18 mouse cellular contexts compared by ENCODE assay signal in the genomic region with DNA sequence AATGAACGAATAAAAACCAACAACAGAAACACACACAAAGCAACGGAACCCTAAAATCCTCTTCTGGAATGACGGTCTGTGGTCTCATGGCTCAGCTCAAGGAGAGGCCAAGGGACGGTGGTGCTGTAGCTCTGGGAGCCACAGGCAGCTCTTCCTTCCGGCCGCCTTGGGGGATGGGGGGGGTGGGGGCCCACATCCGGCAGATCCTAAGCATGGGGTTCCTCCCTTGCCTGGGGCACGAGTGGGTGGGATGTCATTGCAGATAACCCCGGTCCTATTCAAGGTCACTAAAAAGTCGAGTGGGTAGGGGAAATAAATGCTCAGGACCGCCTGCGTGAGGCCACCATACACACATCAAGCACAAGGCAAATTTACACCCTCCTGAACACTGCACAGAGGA. TPM values are rescaled to one million over a fixed set of nuclear protein-coding genes. Genes with fewer than 3 reads are reported as not detected.
DNase-seq lines count a peak whose midpoint lies in the region; ATAC-seq lines count a peak whose summit lies in the region.
"Had no signal": no experiment of that assay in that cellular context is flagged by ENCODE, and none has a peak within 500 bp of the region (broad histone marks: within the 10 kb centered on the region; RNA-seq: fewer than 3 reads in every experiment).

No protein-coding gene starts in this region.

- H3K36me3 ChIP-seq in lung, embryonic 15.5 days: no peaks in the 10 kb centered on the region
- H3K36me3 ChIP-seq in limb, embryonic 10.5 days: peaks cover 4% of the 10 kb centered on the region
- H3K36me3 ChIP-seq: forebrain, embryonic 12.5 days; G1E; limb, embryonic 15.5 days had no signal

- H3K4me1 ChIP-seq in lung, embryonic 15.5 days: peaks cover 81% of the 10 kb centered on the region
- peaks cover 93% of the 10 kb centered on the region for H3K4me1 ChIP-seq in limb, embryonic 10.5 days

- WGBS in lung, embryonic 15.5 days: 39% methylated on average over 12 of the region's 12 CpGs
- WGBS in limb, embryonic 10.5 days: 60% methylated on average over 12 of the region's 12 CpGs

- no peaks in the 10 kb centered on the region for H3K9me3 ChIP-seq in lung, embryonic 15.5 days
- no peaks in the 10 kb centered on the region for H3K9me3 ChIP-seq in limb, embryonic 10.5 days (replicated peaks)
- H3K9me3 ChIP-seq: forebrain, embryonic 12.5 days; G1E; limb, embryonic 15.5 days had no signal

- H3K27ac ChIP-seq in lung, embryonic 15.5 days: peak overlapping the region; percentile 87
- 0 out of 2 replicates have a peak overlapping the region, but pooled peaks have one; percentile 78 for H3K27ac ChIP-seq in limb, embryonic 10.5 days
- H3K27ac ChIP-seq: forebrain, embryonic 12.5 days; limb, embryonic 15.5 days had no signal

- no peak overlapping the region for H3K4me3 ChIP-seq in lung, embryonic 15.5 days
- H3K4me3 ChIP-seq in limb, embryonic 10.5 days: no peak overlapping the region
- H3K4me3 ChIP-seq: forebrain, embryonic 12.5 days; limb, embryonic 15.5 days had no signal

- intact Hi-C loops in left cerebral cortex, postnatal 36 days (cut with DNase I): no loop called here

- H3K9ac ChIP-seq in lung, embryonic 15.5 days: no peak overlapping the region
- H3K9ac ChIP-seq: forebrain, embryonic 12.5 days; limb, embryonic 15.5 days had no signal

- H3K27me3 ChIP-seq in lung, embryonic 15.5 days: no peaks in the 10 kb centered on the region
- H3K27me3 ChIP-seq in limb, embryonic 10.5 days (ENCODE audit: low read depth, poor library complexity, severe bottlenecking): no peaks in the 10 kb centered on the region
- H3K27me3 ChIP-seq: limb, embryonic 15.5 days had no signal

- DNase-seq in lung, postnatal 25 days (ENCODE audit: low spot score): no peak
- DNase-seq in T-cell, adult 2 months (ENCODE audit: low spot score): peak; percentile 11
- no peak for DNase-seq in limb, embryonic 10.5 days (ENCODE audit: low spot score)
- DNase-seq in thymus, postnatal 10 days (ENCODE audit: low spot score in 2 of 2): peak; percentile 27 to 50
- no peak for DNase-seq in layer of hippocampus, adult 9-11 months
- no peak for DNase-seq in left cerebral cortex, postnatal 36 days (ENCODE audit: low spot score in 2 of 2)
- no peak for DNase-seq in embryo, embryonic 10.5 days (ENCODE audit: low spot score)
- DNase-seq: adrenal gland, adult 2 months; gastrocnemius, postnatal 14 days; heart, postnatal 10 days; right cerebral cortex, postnatal 4 days had no signal

- H3K4me2 ChIP-seq in lung, embryonic 15.5 days: no peak overlapping the region
- H3K4me2 ChIP-seq: forebrain, embryonic 12.5 days; limb, embryonic 15.5 days had no signal

- ATAC-seq in lung, embryonic 15.5 days (ENCODE audit: borderline replicate concordance, extremely low read depth, low FRiP score, low TSS enrichment): no peak
- ATAC-seq: midbrain, embryonic 16.5 days had no signal

RNA-seq across cellular contexts. Expression of gene Trim71, which starts 17.4 kb away (rescaled TPM):
- 1.2 TPM in 2 replicates for polyA plus RNA-seq in lung, embryonic 15.5 days (2015; fragmentation: Nextera tagmentation; extraction: Ambion mirVana)
- polyA plus RNA-seq in limb, embryonic 10.5 days (2016; fragmentation: Nextera tagmentation; extraction: Ambion mirVana): 6.2 and 11.5 TPM in 2 replicates
- under 1 TPM; 0.77 to 0.94 TPM for total RNA-seq in left cerebral cortex, postnatal 36 days (2021)
- total RNA-seq: adrenal gland, adult 2 months; gastrocnemius, postnatal 14 days; heart, postnatal 10 days had no signal
- polyA plus RNA-seq: adrenal gland, adult 2 months; G1E had no signal

RNA-seq across cellular contexts. Expression of gene C130032M10Rik, which starts 31.3 kb away (rescaled TPM):
- polyA plus RNA-seq in lung, embryonic 15.5 days (2015; fragmentation: Nextera tagmentation; extraction: Ambion mirVana): 0.23 TPM in 1 of 2 replicates, not detected in the other
- polyA plus RNA-seq in limb, embryonic 10.5 days (2016; fragmentation: Nextera tagmentation; extraction: Ambion mirVana): 1.5 and 1.6 TPM in 2 replicates
- total RNA-seq in left cerebral cortex, postnatal 36 days (2021): not detected
- total RNA-seq: G1E; gastrocnemius, postnatal 14 days; heart, postnatal 10 days; layer of hippocampus, postnatal 25 days had no signal
- polyA plus RNA-seq: adrenal gland, adult 2 months; forebrain, embryonic 12.5 days; G1E; kidney, adult 2 months; midbrain, embryonic 16.5 days had no signal

RNA-seq across cellular contexts. Expression of gene Ccr4, which starts 42.0 kb away (rescaled TPM):
- polyA plus RNA-seq in lung, embryonic 15.5 days (2015; fragmentation: Nextera tagmentation; extraction: Ambion mirVana): 0.37 TPM in 1 of 2 replicates, not detected in the other
- 0.06 TPM in 1 of 2 replicates, not detected in the other for polyA plus RNA-seq in limb, embryonic 10.5 days (2016; fragmentation: Nextera tagmentation; extraction: Ambion mirVana)
- not detected for total RNA-seq in left cerebral cortex, postnatal 36 days (2021)
- total RNA-seq: adrenal gland, adult 2 months; G1E; gastrocnemius, postnatal 14 days; layer of hippocampus, postnatal 25 days had no signal
- polyA plus RNA-seq: adrenal gland, adult 2 months; forebrain, embryonic 12.5 days; G1E; midbrain, embryonic 16.5 days had no signal

Comparison
In these comparisons a context has a peak if more than half of its experiments do, and no peak if none do; other contexts are left out.
1. DNase-seq: peak in T-cell, adult 2 months (single experiment) and thymus, postnatal 10 days (2 of 2); none in lung, postnatal 25 days (single experiment), limb, embryonic 10.5 days (single experiment), layer of hippocampus, adult 9-11 months (single experiment), left cerebral cortex, postnatal 36 days (0 of 2) and embryo, embryonic 10.5 days (single experiment).